Mouse (Mus musculus) gastrocnemius, adult 2 months (tissue): ENCODE measurements around the gene Kcnip1. TPM values are rescaled to one million over a fixed set of nuclear protein-coding genes. Genes with fewer than 3 reads are reported as not detected.

Source experiments
- DNase-seq: peaks from one replicate; pipeline ENCODE4 v3.0.0; 2022
- H3K27ac ChIP-seq: fragments of 200-600 bp; 2 replicates; pipeline ENCODE4 v1.8.1; 2022; ENCODE audit warnings: mild to moderate bottlenecking
- H3K4me3 ChIP-seq: fragments of 200-600 bp; 2 replicates; pipeline ENCODE4 v1.8.1; 2022; ENCODE audit warnings: mild to moderate bottlenecking, moderate library complexity
- CTCF ChIP-seq: fragments of 200-600 bp; IDR thresholded peaks from 2 replicates; pipeline ENCODE4 v1.8.1; 2022; ENCODE audit warnings: antibody characterized with exemption, mild to moderate bottlenecking, moderate library complexity
- intact Hi-C: fragments of 180-260 bp; cut with DNase I; formaldehyde crosslinking; loops from one replicate; pipeline ENCODE4 v1.15.1; 2025
- total RNA-seq, 2 experiments: library from RNA; stranded (reverse); gene quantifications; 2 replicates each; pipeline ENCODE4 v1.2.3; 2021

Kcnip1 gene
- total RNA-seq, 2 experiments from 2014 or later = not detected

- TF ChIP-seq CTCF = no peak
- intact Hi-C loops = loop anchor here (10.0 kb wide), 1 partner anchor 205 kb away; no protein-coding TSS in a partner anchor
- Histone ChIP-seq H3K27ac (peak overlapping the region; percentile 24; the same call in 1 of the 2 replicates), H3K4me3 (no peak overlapping the region)
- no peak for DNase-seq
Measured at GRCm38 (mm10) chr11:34009316-34010087, 16.6 kb upstream of the Kcnip1 start.

- intact Hi-C loops = loop anchor here (10.0 kb wide), 1 partner anchor 206 kb away; no protein-coding TSS in a partner anchor
- peak; percentile 49 for DNase-seq
- no peak overlapping the region for H3K27ac ChIP-seq
- no peak overlapping the region for H3K4me3 ChIP-seq
- TF ChIP-seq CTCF = peak; percentile 73
Measured at GRCm38 (mm10) chr11:34008702-34009101, 15.8 kb upstream of the Kcnip1 start.

- H3K4me3 ChIP-seq = no peak overlapping the region
- DNase-seq = no peak
- TF ChIP-seq CTCF = no peak
- intact Hi-C loops = loop anchor here (10.0 kb wide), 1 partner anchor 207 kb away; no protein-coding TSS in a partner anchor
- no peak overlapping the region for H3K27ac ChIP-seq
Measured at GRCm38 (mm10) chr11:34008214-34008613, 15.3 kb upstream of the Kcnip1 start.

GRCm38 (mm10) chr11:34007616-34008015 is 14.7 kb upstream of the Kcnip1 start:
- no peak for DNase-seq
- intact Hi-C loops = loop anchor here (10.0 kb wide), 1 partner anchor 207 kb away; no protein-coding TSS in a partner anchor
- H3K27ac ChIP-seq = no peak overlapping the region
- TF ChIP-seq CTCF = no peak
- H3K4me3 ChIP-seq = no peak overlapping the region

- no peak for TF ChIP-seq CTCF
- intact Hi-C loops = loop anchor here (2.0 to 10.0 kb wide), 2 partner anchors 70 to 212 kb away; no protein-coding TSS in a partner anchor
- DNase-seq = no peak
- Histone ChIP-seq H3K4me3 (no peak overlapping the region), H3K27ac (no peak overlapping the region)
Measured at GRCm38 (mm10) chr11:34002593-34002965, 9.6 kb upstream of the Kcnip1 start.

- intact Hi-C loops = loop anchor here (2.0 to 10.0 kb wide), 2 partner anchors 71 to 213 kb away; no protein-coding TSS in a partner anchor
- Histone ChIP-seq H3K27ac (no peak overlapping the region), H3K4me3 (no peak overlapping the region)
- peak; percentile 84 for TF ChIP-seq CTCF
- DNase-seq = peak; percentile 40
Measured at GRCm38 (mm10) chr11:34001938-34002592, 9.1 kb upstream of the Kcnip1 start.

- intact Hi-C loops = loop anchor here (10.0 kb wide), 1 partner anchor 214 kb away; no protein-coding TSS in a partner anchor
- Histone ChIP-seq H3K4me3 (no peak overlapping the region), H3K27ac (no peak overlapping the region)
- DNase-seq = no peak
- no peak for TF ChIP-seq CTCF
Measured at GRCm38 (mm10) chr11:34000416-34000815, 7.5 kb upstream of the Kcnip1 start.

- no peak for TF ChIP-seq CTCF
- H3K27ac ChIP-seq = no peak overlapping the region
- DNase-seq = no peak
- intact Hi-C loops = no loop called here
- H3K4me3 ChIP-seq = no peak overlapping the region
Measured at GRCm38 (mm10) chr11:33998244-33998643, 5.3 kb upstream of the Kcnip1 start.

GRCm38 (mm10) chr11:33993496-33993895 is 544 bp upstream of the Kcnip1 start:
- DNase-seq = no peak
- 0 out of 2 replicates have a peak overlapping the region, but pooled peaks have one; percentile 46 for H3K27ac ChIP-seq
- TF ChIP-seq CTCF = no peak
- intact Hi-C loops = no loop called here
- H3K4me3 ChIP-seq = peak overlapping the region; percentile 39

- Histone ChIP-seq H3K4me3 (no peak overlapping the region), H3K27ac (no peak overlapping the region)
- no peak for DNase-seq
- TF ChIP-seq CTCF = no peak
- intact Hi-C loops = no loop called here
Measured at GRCm38 (mm10) chr11:33990002-33990401, 3.0 kb downstream of the Kcnip1 start.

GRCm38 (mm10) chr11:33986525-33986924 is 6.4 kb downstream of the Kcnip1 start:
- H3K4me3 ChIP-seq = no peak overlapping the region
- intact Hi-C loops = no loop called here
- DNase-seq = no peak
- H3K27ac ChIP-seq = no peak overlapping the region
- TF ChIP-seq CTCF = no peak

GRCm38 (mm10) chr11:33980146-33980545 is 12.8 kb downstream of the Kcnip1 start:
- no peak for DNase-seq
- intact Hi-C loops = no loop called here
- H3K27ac ChIP-seq = no peak overlapping the region
- H3K4me3 ChIP-seq = no peak overlapping the region
- TF ChIP-seq CTCF = no peak

- no peak for DNase-seq
- intact Hi-C loops = no loop called here
- no peak for TF ChIP-seq CTCF
- no peak overlapping the region for H3K27ac ChIP-seq
- H3K4me3 ChIP-seq = no peak overlapping the region
Measured at GRCm38 (mm10) chr11:33975121-33975520, 17.8 kb downstream of the Kcnip1 start.
